Mouse (Mus musculus): ENCODE data around the gene Hist1h2ao. TPM values are rescaled to one million over a fixed set of nuclear protein-coding genes. Genes with fewer than 3 reads are reported as not detected.
"Not testable (repeated sequence)": the region's sequence is repeated elsewhere in the genome, so short reads cannot be mapped to it uniquely, and the experiment has no call there.

Gene Hist1h2ao
- total RNA-seq (2021) (1 to 10 TPM in 1 of 2 experiments, not detected in 1; 7.1 TPM), polyA plus RNA-seq (2012; rRNA removed) (not detected in 2 replicates)
- long read RNA-seq, result 0 reads

DNA sequence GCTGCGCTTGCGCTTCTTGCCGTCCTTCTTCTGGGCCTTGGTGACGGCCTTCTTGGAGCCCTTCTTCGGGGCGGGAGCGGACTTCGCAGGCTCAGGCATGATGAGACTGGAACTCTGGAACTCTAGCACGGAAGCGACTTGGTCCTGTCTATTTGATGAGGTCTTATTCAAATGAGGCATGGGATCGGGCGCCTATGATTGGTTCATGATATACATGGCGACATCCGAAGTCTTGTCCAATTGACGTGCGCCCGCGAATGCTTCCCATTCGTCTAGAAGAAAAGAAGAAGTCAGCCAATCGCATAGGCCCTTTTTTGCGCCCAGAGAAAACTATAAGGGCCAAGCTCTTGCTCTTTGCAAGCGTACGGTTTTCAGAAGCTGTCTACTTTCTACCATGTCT lies at the start of gene Hist1h2ao, which contains the start of gene Hist1h2bq:
Hist1h2ao (plus strand) TSS at position 393 of the 400 bp plus-strand sequence.
Hist1h2bq (minus strand) TSS at position 125 of the 400 bp plus-strand sequence.
- H3K9ac ChIP-seq (ENCODE audit: low read depth, low read length); H3K79me2 ChIP-seq (replicated peaks; ENCODE audit: control insufficient read depth, insufficient read depth, low read length); DNase-seq; H3K36me3 ChIP-seq (ENCODE audit: control insufficient read depth, insufficient read depth, low read length); H3K27ac ChIP-seq; H3K4me1 ChIP-seq (ENCODE audit: control insufficient read depth, insufficient read depth, low read length); H3K4me3 ChIP-seq; intact Hi-C loops (cut with DNase I); H3K27me3 ChIP-seq (ENCODE audit: control insufficient read depth, insufficient read depth, low read length): not testable (repeated sequence)
- no CpG with 5 or more reads among the region's 23 CpGs for whole genome bisulfite sequencing

DNA sequence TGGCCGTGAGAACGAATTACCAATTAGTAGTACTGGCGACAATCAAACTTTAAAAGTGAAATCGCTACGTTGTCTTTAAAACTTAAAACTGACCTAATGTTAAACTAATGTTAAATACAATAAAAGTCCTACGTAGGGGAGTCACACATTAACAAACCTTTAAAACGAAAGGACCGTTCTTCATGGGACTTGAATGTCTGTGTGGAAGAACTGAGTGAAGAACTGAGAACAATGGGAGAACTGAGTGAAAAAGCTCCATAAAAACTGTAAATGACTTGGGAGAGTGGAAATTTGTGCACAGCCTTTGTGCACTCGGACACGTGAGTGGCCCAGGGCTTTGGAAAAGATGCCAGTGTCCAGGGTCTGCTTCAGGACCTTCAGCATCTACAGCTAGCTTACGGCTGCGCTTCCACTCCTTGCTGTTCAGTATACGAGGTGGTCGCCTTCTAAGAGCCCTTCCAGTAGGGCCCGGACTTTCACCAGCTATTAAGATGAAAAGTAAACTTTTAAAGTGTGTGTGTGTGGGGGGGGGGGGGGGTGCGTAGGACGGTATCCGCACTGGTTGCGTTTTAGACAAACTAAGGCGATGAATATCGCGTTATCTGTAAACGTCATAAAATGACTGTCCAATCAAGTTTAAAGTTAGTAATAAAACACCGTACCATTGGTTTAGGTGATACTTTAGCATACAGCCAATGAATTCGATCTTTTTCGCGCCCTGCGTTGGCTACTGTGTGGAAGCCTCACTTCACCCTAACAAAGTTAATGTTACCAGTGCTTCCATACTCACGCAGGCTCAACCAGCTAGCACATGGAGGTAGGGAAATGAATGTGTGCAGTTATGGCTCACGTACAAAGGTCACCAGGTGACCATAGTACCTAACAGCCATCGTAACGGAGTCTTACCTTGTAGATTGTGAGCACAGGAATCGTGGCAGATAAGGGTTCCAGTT lies 31.2 kb upstream of the Hist1h2ao start:
- intact Hi-C loops (cut with DNase I), result loop anchor here (2.0 to 5.0 kb wide), 3 partner anchors 28 to 263 kb away; partner anchors contain the start of genes Hist1h2ag, Hist1h2bj, Hist1h4i and Hist1h4k
- peak; percentile 65 to 74 for DNase-seq

DNA sequence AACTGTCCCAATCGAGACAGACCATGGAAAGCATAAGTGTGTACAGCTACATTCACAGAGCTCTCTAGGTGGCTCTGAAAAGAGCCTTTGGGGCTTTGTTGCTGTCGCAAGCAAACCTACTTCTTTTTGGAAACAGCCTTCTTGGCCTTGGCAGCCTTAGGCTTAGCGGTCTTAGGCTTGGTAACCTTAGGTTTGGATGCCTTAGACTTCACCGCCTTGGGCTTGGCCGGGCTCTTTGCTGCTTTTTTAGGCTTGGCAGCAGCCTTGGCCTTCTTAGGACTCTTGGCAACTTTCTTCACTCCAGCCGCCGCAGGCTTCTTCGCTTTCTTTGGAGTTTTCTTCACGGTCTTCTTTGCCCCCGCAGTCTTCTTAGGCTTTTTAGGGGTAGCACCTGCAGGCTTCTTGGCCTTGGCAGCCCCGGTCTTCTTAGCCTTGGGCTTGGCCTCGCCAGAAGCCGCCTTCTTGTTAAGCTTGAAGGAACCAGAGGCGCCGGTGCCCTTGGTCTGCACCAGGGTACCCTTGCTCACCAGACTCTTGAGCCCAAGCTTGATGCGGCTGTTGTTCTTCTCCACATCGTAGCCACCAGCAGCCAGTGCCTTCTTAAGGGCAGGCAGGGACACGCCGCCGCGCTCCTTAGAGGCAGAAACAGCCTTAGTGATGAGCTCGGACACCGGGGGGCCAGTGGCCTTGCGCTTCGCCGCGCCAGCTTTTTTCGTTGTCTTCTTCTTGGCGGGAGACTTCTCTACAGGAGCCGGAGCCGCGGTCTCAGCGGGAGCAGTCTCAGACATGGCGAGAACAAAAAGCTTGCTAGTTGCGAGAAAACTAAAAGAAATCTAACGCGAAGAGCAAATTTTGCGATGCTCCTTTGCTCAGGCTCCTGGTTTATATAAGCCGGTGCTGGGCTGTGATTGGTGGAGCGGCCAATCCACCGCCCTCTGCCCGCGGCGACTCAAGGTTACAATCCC lies 30.2 kb upstream of the Hist1h2ao start, which contains the start of gene Hist1h1b:
Hist1h1b (minus strand) TSS at position 859 of the 965 bp plus-strand sequence.
- intact Hi-C loops (cut with DNase I), result loop anchor here (2.0 to 10.0 kb wide), 4 partner anchors 29 to 1805 kb away; partner anchors contain the start of genes Hist1h2ag, Hist1h2bj, Hist1h4d and Hist1h4i
- TF ChIP-seq EP300 (IDR thresholded peaks at IDR 0.05; ENCODE audit: insufficient read depth, low read depth, low read length) (no peak), POLR2A (IDR thresholded peaks at IDR 0.05; ENCODE audit: insufficient read depth, low read depth, low read length) (peak; percentile 57; the same call in 1 of the 2 replicates)
- Histone ChIP-seq H3K79me2 (replicated peaks; ENCODE audit: control insufficient read depth, insufficient read depth, low read length) (0 out of 2 replicates have a peak, but pooled peaks cover 1% of the 10 kb centered on the region), H3K27ac (peak within 1 kb of the TSS; percentile 58), H3K4me1 (ENCODE audit: control insufficient read depth, insufficient read depth, low read length) (peaks cover 2% of the 10 kb centered on the region; the same call in 1 of the 2 replicates), H3K4me3 (peak within 1 kb of the TSS; percentile 77), H3K36me3 (ENCODE audit: control insufficient read depth, insufficient read depth, low read length) (no peaks in the 10 kb centered on the region), H3K9ac (ENCODE audit: low read depth, low read length) (peak within 1 kb of the TSS; percentile 85), H3K27me3 (ENCODE audit: control insufficient read depth, insufficient read depth, low read length) (no peaks in the 10 kb centered on the region)
- peak; percentile 64 to 67 for DNase-seq
- WGBS, result under 1% methylated on average over 44 of the region's 44 CpGs

More for the DNA sequence above, 31.2 kb upstream of the Hist1h2ao start:
- WGBS, result 5% methylated on average over 33 of the region's 33 CpGs
- Histone ChIP-seq H3K79me2 (replicated peaks; ENCODE audit: control insufficient read depth, insufficient read depth, low read length) (0 out of 2 replicates have a peak, but pooled peaks cover 1% of the 10 kb centered on the region), H3K27ac (peak overlapping the region; percentile 83), H3K4me3 (peak overlapping the region; percentile 77), H3K9ac (ENCODE audit: low read depth, low read length) (peak overlapping the region; percentile 85), H3K4me1 (ENCODE audit: control insufficient read depth, insufficient read depth, low read length) (peaks cover 2% of the 10 kb centered on the region; the same call in 1 of the 2 replicates), H3K36me3 (ENCODE audit: control insufficient read depth, insufficient read depth, low read length) (no peaks in the 10 kb centered on the region), H3K27me3 (ENCODE audit: control insufficient read depth, insufficient read depth, low read length) (no peaks in the 10 kb centered on the region)
- TF ChIP-seq POLR2A (IDR thresholded peaks at IDR 0.05; ENCODE audit: insufficient read depth, low read depth, low read length) (peak; percentile 43), EP300 (IDR thresholded peaks at IDR 0.05; ENCODE audit: insufficient read depth, low read depth, low read length) (no peak)

DNA sequence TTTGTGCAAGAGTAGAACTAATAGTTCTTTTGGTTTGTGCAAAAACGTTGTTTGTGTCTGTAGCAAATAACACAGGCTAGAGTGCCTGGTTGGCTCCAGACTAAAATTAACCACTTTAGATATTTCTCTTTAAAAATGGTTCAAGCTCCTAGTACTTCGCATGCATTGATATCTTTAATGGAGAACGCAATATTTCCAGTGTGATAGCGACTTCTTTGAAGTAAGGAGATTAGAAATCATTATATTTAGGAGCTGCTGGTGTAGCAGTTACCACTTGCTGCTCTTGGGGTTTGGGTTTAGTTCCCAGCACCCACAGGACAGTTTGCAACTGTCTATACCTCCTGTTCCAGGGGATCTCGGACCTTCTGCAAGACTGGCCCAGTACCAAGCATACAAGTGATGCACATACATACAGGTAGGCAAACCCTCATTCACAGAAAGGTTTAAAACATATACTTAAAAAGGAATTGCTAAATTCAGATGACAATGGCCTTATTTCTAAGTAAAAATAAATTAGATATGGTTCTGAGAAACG lies 29.2 kb upstream of the Hist1h2ao start:
- no peak overlapping the region for H3K9ac ChIP-seq (ENCODE audit: low read depth, low read length)
- H3K27me3 ChIP-seq (ENCODE audit: control insufficient read depth, insufficient read depth, low read length), result no peaks in the 10 kb centered on the region
- WGBS, result 53% methylated on average over 6 of the region's 6 CpGs
- intact Hi-C loops (cut with DNase I), result loop anchor here (10.0 kb wide), 1 partner anchor 1804 kb away; the partner anchor contains the start of gene Hist1h4d
- H3K27ac ChIP-seq, result no peak overlapping the region
- H3K4me3 ChIP-seq, result peak overlapping the region; percentile 77
- H3K36me3 ChIP-seq (ENCODE audit: control insufficient read depth, insufficient read depth, low read length), result no peaks in the 10 kb centered on the region
- no peak for DNase-seq
- TF ChIP-seq CTCF (IDR thresholded peaks at IDR 0.05), result no peak
- TF ChIP-seq EP300 (IDR thresholded peaks at IDR 0.05; ENCODE audit: insufficient read depth, low read depth, low read length), result no peak
- no peak for TF ChIP-seq POLR2A (IDR thresholded peaks at IDR 0.05; ENCODE audit: insufficient read depth, low read depth, low read length)
- peaks cover 2% of the 10 kb centered on the region; the same call in 1 of the 2 replicates for H3K4me1 ChIP-seq (ENCODE audit: control insufficient read depth, insufficient read depth, low read length)
- 0 out of 2 replicates have a peak, but pooled peaks cover 1% of the 10 kb centered on the region for H3K79me2 ChIP-seq (replicated peaks; ENCODE audit: control insufficient read depth, insufficient read depth, low read length)

DNA sequence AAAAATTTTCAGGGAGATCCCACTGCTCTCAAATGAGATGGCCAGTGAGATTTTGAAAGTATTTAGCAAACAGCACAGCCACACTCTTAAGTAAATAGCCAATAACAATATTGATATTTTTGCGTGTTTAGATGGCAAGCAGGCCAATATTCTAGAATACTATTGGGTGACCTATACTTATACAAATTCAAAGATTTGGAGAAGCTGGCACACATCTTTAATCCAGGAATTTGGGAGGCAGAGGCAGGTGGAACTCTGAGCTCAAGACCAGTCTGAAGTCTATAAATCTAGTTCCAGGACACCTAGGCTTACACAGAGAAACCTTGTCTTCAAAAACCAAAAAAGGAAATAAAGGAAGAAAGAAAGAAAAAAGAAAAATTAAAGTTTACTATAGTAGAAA lies 28.6 kb upstream of the Hist1h2ao start:
- intact Hi-C loops (cut with DNase I), result loop anchor here (10.0 kb wide), 1 partner anchor 1803 kb away; the partner anchor contains the start of gene Hist1h4d
- 98% methylated on average over 1 of the region's 1 CpGs for WGBS
- Histone ChIP-seq H3K4me1 (ENCODE audit: control insufficient read depth, insufficient read depth, low read length) (peaks cover 2% of the 10 kb centered on the region; the same call in 1 of the 2 replicates), H3K27me3 (ENCODE audit: control insufficient read depth, insufficient read depth, low read length) (no peaks in the 10 kb centered on the region), H3K4me3 (no peak overlapping the region), H3K36me3 (ENCODE audit: control insufficient read depth, insufficient read depth, low read length) (no peaks in the 10 kb centered on the region), H3K79me2 (replicated peaks; ENCODE audit: control insufficient read depth, insufficient read depth, low read length) (no peaks in the 10 kb centered on the region), H3K27ac (no peak overlapping the region), H3K9ac (ENCODE audit: low read depth, low read length) (no peak overlapping the region)
- DNase-seq, result no peak
- TF ChIP-seq EP300 (IDR thresholded peaks at IDR 0.05; ENCODE audit: insufficient read depth, low read depth, low read length) (no peak), CTCF (IDR thresholded peaks at IDR 0.05) (no peak), POLR2A (IDR thresholded peaks at IDR 0.05; ENCODE audit: insufficient read depth, low read depth, low read length) (no peak)
